Mouse (Mus musculus) spleen, adult 12 weeks (tissue): ENCODE results near the gene Zfp619.
A peak's percentile ranks its signal among the peaks of the same experiment; 100 is the strongest.
"Not testable (repeated sequence)": the region's sequence is repeated elsewhere in the genome, so short reads cannot be mapped to it uniquely, and the experiment has no call there.

ENCODE experiments used
- DNase-seq: peaks from one replicate; pipeline ENCODE4 v3.0.0; 2022; ENCODE audit warnings: low spot score

Zfp619 gene

GRCm38 (mm10) chr7:39517616-39518177 lies at the start of gene Zfp619:
Gene Zfp619, plus strand, starts transcription at chr7:39517766.
- DNase-seq = peak; percentile 93

GRCm38 (mm10) chr7:39479013-39479412 lies 38.6 kb upstream of the Zfp619 start:
- no peak for DNase-seq

GRCm38 (mm10) chr7:39484384-39484783 lies 33.2 kb upstream of the Zfp619 start:
- no peak for DNase-seq

GRCm38 (mm10) chr7:39487159-39487853 lies 30.3 kb upstream of the Zfp619 start:
- DNase-seq = no peak

- no peak for DNase-seq
Observed at GRCm38 (mm10) chr7:39487854-39488205, 29.7 kb upstream of the Zfp619 start.

- DNase-seq = no peak
Observed at GRCm38 (mm10) chr7:39494646-39495045, 22.9 kb upstream of the Zfp619 start.

GRCm38 (mm10) chr7:39504100-39504499 lies 13.5 kb upstream of the Zfp619 start:
- DNase-seq = no peak

- DNase-seq = no peak
Observed at GRCm38 (mm10) chr7:39518362-39518761, 796 bp downstream of the Zfp619 start.

- DNase-seq = no peak
Observed at GRCm38 (mm10) chr7:39523703-39524424, 6.3 kb downstream of the Zfp619 start.

- DNase-seq = no peak
Observed at GRCm38 (mm10) chr7:39543151-39543550, 25.6 kb downstream of the Zfp619 start.

GRCm38 (mm10) chr7:39544242-39545111 lies 26.9 kb downstream of the Zfp619 start:
- peak; percentile 22 for DNase-seq

GRCm38 (mm10) chr7:39545134-39545533 lies 27.6 kb downstream of the Zfp619 start:
- DNase-seq = no peak

- no peak for DNase-seq
Observed at GRCm38 (mm10) chr7:39549336-39549735, 31.8 kb downstream of the Zfp619 start.

- DNase-seq = peak; percentile 93
Observed at GRCm38 (mm10) chr7:39551976-39552891, 34.7 kb downstream of the Zfp619 start.

- DNase-seq = no peak
Observed at GRCm38 (mm10) chr7:39552993-39553392, 35.4 kb downstream of the Zfp619 start.

GRCm38 (mm10) chr7:39553871-39554270 lies 36.3 kb downstream of the Zfp619 start:
- DNase-seq = no peak

GRCm38 (mm10) chr7:39580066-39580465 lies 62.5 kb downstream of the Zfp619 start:
- DNase-seq = no peak

- DNase-seq = no peak
Observed at GRCm38 (mm10) chr7:39580601-39581000, 63.0 kb downstream of the Zfp619 start.

GRCm38 (mm10) chr7:39586834-39587233 lies 69.3 kb downstream of the Zfp619 start:
- DNase-seq = not testable (repeated sequence)

GRCm38 (mm10) chr7:39588037-39588436 lies 70.5 kb downstream of the Zfp619 start:
- no peak for DNase-seq

- DNase-seq = not testable (repeated sequence)
Observed at GRCm38 (mm10) chr7:39588471-39589041, 71.0 kb downstream of the Zfp619 start.
